Mouse (Mus musculus) liver, adult 2 months (tissue): ENCODE measurements around the gene Tbc1d22a. TPM values are rescaled to one million over a fixed set of nuclear protein-coding genes. Genes with fewer than 3 reads are reported as not detected.

ENCODE experiments used
- DNase-seq: peaks from one replicate; pipeline ENCODE4 v3.0.0-alpha.2; 2011; ENCODE audit warnings: low read depth, low spot score; ENCODE audit errors: extremely low read depth
- H3K27ac ChIP-seq: fragments of 200-500 bp; replicated peaks from 2 replicates; pipeline ENCODE4 v1.5.1; 2012; ENCODE audit warnings: low read depth, mild to moderate bottlenecking, control low read depth, inconsistent platforms, low read length; ENCODE audit not compliant: insufficient read depth
- H3K27me3 ChIP-seq: fragments of 200-500 bp; 2 replicates; pipeline ENCODE4 v1.6.1; 2012; ENCODE audit warnings: mild to moderate bottlenecking, moderate library complexity, low read length, inconsistent platforms; ENCODE audit not compliant: control insufficient read depth, insufficient read depth
- H3K36me3 ChIP-seq: fragments of 200-500 bp; 2 replicates; pipeline ENCODE4 v1.6.1; 2012; ENCODE audit warnings: low read length, inconsistent platforms; ENCODE audit not compliant: control insufficient read depth, insufficient read depth
- H3K4me1 ChIP-seq: fragments of 200-500 bp; 2 replicates; pipeline ENCODE4 v1.6.1; 2011; ENCODE audit warnings: low read length; ENCODE audit not compliant: control insufficient read depth, insufficient read depth
- H3K4me3 ChIP-seq: fragments of 200-500 bp; 2 replicates; pipeline ENCODE4 v1.5.1; 2011; ENCODE audit warnings: low read depth, mild to moderate bottlenecking, control low read depth, low read length, moderate library complexity; ENCODE audit not compliant: insufficient read depth
- H3K79me2 ChIP-seq: fragments of 200-500 bp; 2 replicates; pipeline ENCODE4 v1.6.1; 2012; ENCODE audit warnings: inconsistent platforms, mild to moderate bottlenecking, low read length, moderate library complexity; ENCODE audit not compliant: control insufficient read depth, insufficient read depth
- H3K9ac ChIP-seq: fragments of 200-500 bp; 2 replicates; pipeline ENCODE4 v1.6.1; 2012; ENCODE audit warnings: low read depth, mild to moderate bottlenecking, control low read depth, inconsistent platforms, low read length
- CTCF ChIP-seq: fragments of 200-500 bp; IDR thresholded peaks from 2 replicates; pipeline ENCODE4 v1.5.1; 2011; ENCODE audit warnings: low read depth, low read length, control low read depth
- POLR2A ChIP-seq: fragments of 200-500 bp; IDR thresholded peaks from 2 replicates; pipeline ENCODE4 v1.6.1; 2011; ENCODE audit warnings: low read length, control low read depth; ENCODE audit not compliant: insufficient read depth; ENCODE audit errors: extremely low read depth
- WGBS: fragments of 180-500 bp; shearing (Covaris S2); methylation state at CpG from one replicate; pipeline ENCODE4 v1.1.7; 2018; 5-methylcytosine and 5-hydroxymethylcytosine counted together
- polyA plus RNA-seq: library from polyadenylated mRNA; depleted of rRNA; stranded (reverse); fragments of >200 nt; gene quantifications from 2 replicates; pipeline ENCODE4 v1.2.3, GENCODE M21; 2012
- total RNA-seq: library from RNA; depleted of rRNA; stranded (reverse); fragments of >200 nt; gene quantifications from 2 replicates; pipeline ENCODE4 v1.2.3, GENCODE M21; 2014

The Tbc1d22a gene
- total and polyA plus RNA-seq, 2 experiments: 9.6 to 14.3 TPM

- no peak overlapping the region for H3K9ac ChIP-seq
- peak; percentile 10 for DNase-seq
- H3K27me3 ChIP-seq: no peaks in the 10 kb centered on the region
- H3K36me3 ChIP-seq: no peaks in the 10 kb centered on the region
- TF ChIP-seq POLR2A: no peak
- no peaks in the 10 kb centered on the region for H3K4me1 ChIP-seq
- 87% methylated on average over 4 of the region's 4 CpGs for WGBS
- H3K4me3 ChIP-seq: no peak overlapping the region
- no peaks in the 10 kb centered on the region for H3K79me2 ChIP-seq
- H3K27ac ChIP-seq: no peak overlapping the region
Observed at GRCm38 (mm10) chr15:86363841-86364295, 149.6 kb downstream of the Tbc1d22a start.

- DNase-seq: no peak
- Histone ChIP-seq H3K9ac (no peak overlapping the region), H3K36me3 (no peaks in the 10 kb centered on the region), H3K4me1 (no peaks in the 10 kb centered on the region), H3K79me2 (no peaks in the 10 kb centered on the region), H3K4me3 (no peak overlapping the region), H3K27ac (no peak overlapping the region), H3K27me3 (no peaks in the 10 kb centered on the region)
- WGBS: 96% methylated on average over 10 of the region's 10 CpGs
- no peak for TF ChIP-seq POLR2A
- no peak for TF ChIP-seq CTCF
Observed at GRCm38 (mm10) chr15:86364948-86365658, 150.8 kb downstream of the Tbc1d22a start.

- Histone ChIP-seq H3K4me3 (no peak overlapping the region), H3K79me2 (no peaks in the 10 kb centered on the region), H3K27me3 (no peaks in the 10 kb centered on the region), H3K9ac (no peak overlapping the region), H3K27ac (no peak overlapping the region), H3K36me3 (no peaks in the 10 kb centered on the region), H3K4me1 (no peaks in the 10 kb centered on the region)
- 86% methylated on average over 4 of the region's 4 CpGs for WGBS
- TF ChIP-seq CTCF (no peak), POLR2A (no peak)
- no peak for DNase-seq
Observed at GRCm38 (mm10) chr15:86366726-86367125, 152.5 kb downstream of the Tbc1d22a start.

- no peaks in the 10 kb centered on the region for H3K27me3 ChIP-seq
- no peak for DNase-seq
- H3K4me3 ChIP-seq: no peak overlapping the region
- 82% methylated on average over 8 of the region's 8 CpGs for WGBS
- no peaks in the 10 kb centered on the region for H3K36me3 ChIP-seq
- no peak overlapping the region for H3K9ac ChIP-seq
- H3K4me1 ChIP-seq: no peaks in the 10 kb centered on the region
- H3K27ac ChIP-seq: no peak overlapping the region
- TF ChIP-seq POLR2A: no peak
- TF ChIP-seq CTCF: no peak
- H3K79me2 ChIP-seq: no peaks in the 10 kb centered on the region
Observed at GRCm38 (mm10) chr15:86367247-86367646, 153.0 kb downstream of the Tbc1d22a start.

DNA sequence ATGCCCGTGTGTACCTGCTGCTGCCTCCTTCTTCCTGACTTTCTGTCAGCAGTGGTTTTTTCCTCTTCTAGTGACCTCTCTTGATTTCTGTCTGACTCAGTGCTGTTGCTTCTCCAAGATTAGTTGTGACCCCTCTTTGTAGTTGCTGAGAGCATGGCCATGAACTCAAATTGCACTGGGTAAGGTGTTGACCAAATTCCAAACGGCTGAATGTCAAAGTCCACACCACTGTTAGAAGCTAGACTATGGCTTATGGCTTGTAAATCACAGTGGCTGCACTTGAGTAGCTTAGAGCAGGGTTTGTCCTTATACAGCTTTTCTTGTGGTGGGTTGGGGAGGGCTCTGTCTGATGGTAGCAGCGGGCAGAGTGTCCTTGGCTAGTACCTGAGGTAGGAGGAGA, 156.6 kb downstream of the Tbc1d22a start:
- TF ChIP-seq CTCF (no peak), POLR2A (no peak)
- no peak overlapping the region for H3K27ac ChIP-seq

GRCm38 (mm10) chr15:86375262-86375661, 161.0 kb downstream of the Tbc1d22a start:
- no peaks in the 10 kb centered on the region for H3K79me2 ChIP-seq
- DNase-seq: no peak
- no peak overlapping the region for H3K9ac ChIP-seq
- no peaks in the 10 kb centered on the region for H3K27me3 ChIP-seq
- no peak overlapping the region for H3K4me3 ChIP-seq
- no peaks in the 10 kb centered on the region for H3K4me1 ChIP-seq
- 85% methylated on average over 3 of the region's 3 CpGs for WGBS
- H3K27ac ChIP-seq: no peak overlapping the region
- no peak for TF ChIP-seq POLR2A
- no peak for TF ChIP-seq CTCF
- H3K36me3 ChIP-seq: no peaks in the 10 kb centered on the region

More for the DNA sequence above, 156.6 kb downstream of the Tbc1d22a start:
- H3K27me3 ChIP-seq: no peaks in the 10 kb centered on the region
- H3K79me2 ChIP-seq: no peaks in the 10 kb centered on the region
- no peak overlapping the region for H3K9ac ChIP-seq
- H3K4me1 ChIP-seq: no peaks in the 10 kb centered on the region
- peak; percentile 26 for DNase-seq
- no peak overlapping the region for H3K4me3 ChIP-seq
- no peaks in the 10 kb centered on the region for H3K36me3 ChIP-seq
- 60% methylated on average over 3 of the region's 3 CpGs for WGBS
